In the genomic region with DNA sequence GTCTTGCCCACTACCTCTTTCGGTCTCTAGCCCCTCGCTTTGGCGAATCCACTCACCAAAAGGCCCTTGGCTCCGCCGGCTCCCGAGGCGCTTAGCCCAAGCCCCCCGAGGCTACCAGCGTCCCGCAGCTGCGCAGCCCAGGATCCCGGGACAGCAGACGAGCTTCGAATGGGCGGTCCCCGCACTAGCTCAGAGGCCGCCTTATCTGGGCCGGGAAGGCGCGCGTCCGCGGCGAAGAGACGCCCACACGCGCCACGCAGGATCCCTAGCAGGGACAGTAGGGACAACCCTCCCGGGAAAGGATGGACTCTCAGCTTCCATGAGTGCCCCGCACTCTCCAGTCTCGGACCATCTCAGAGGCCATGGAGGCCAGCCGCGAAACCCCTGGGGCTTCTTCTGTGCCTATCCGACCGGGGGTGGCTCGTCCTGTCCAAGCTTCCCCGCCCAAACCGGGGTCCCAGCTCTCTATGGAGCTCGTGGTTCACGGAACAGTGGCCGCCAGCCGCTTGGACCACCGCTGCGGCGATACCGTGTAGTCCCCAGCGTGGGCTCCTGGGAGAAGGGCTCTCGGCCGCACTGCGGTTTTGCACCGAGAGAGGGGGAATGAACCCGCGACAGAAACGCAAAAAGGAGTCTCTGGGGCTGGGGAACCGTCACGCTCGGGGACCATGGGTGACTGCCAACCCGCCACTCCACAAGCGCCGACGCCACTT, we compare ENCODE assay signal across 8 mouse cellular contexts. TPM values are rescaled to one million over a fixed set of nuclear protein-coding genes. Genes with fewer than 3 reads are reported as not detected.
DNase-seq lines count a peak whose midpoint lies in the region; ATAC-seq and TF ChIP-seq lines count a peak whose summit lies in the region.

No protein-coding gene starts in this region.

- TF ChIP-seq EP300 in lung, postnatal 0 days (IDR thresholded peaks at IDR 0.05): no peak

- no peak overlapping the region for H3K27ac ChIP-seq in bone marrow macrophage, adult 2 months (ENCODE audit: insufficient read depth, low read depth, low read length)
- H3K27ac ChIP-seq in embryonic fibroblast, embryonic 13.5 days (ENCODE audit: insufficient read depth, low read length): no peak overlapping the region
- H3K27ac ChIP-seq in heart, embryonic 16.5 days (ENCODE audit: low read length): no peak overlapping the region
- H3K27ac ChIP-seq in lung, postnatal 0 days (ENCODE audit: low read length): peak overlapping the region; percentile 76

- TF ChIP-seq POLR2A in bone marrow macrophage, adult 2 months (IDR thresholded peaks at IDR 0.05; ENCODE audit: borderline replicate concordance, low read depth, low read length): no peak
- TF ChIP-seq POLR2A in embryonic fibroblast, embryonic 13.5 days (IDR thresholded peaks at IDR 0.05; ENCODE audit: low read depth, low read length): peak; percentile 58

- peak overlapping the region; percentile 48 for H3K4me3 ChIP-seq in bone marrow macrophage, adult 2 months (ENCODE audit: insufficient read depth, low read length)
- peak overlapping the region; percentile 69 for H3K4me3 ChIP-seq in embryonic fibroblast, embryonic 13.5 days (ENCODE audit: insufficient read depth, low read length)
- peak overlapping the region; percentile 75 for H3K4me3 ChIP-seq in heart, embryonic 16.5 days (ENCODE audit: low read length)
- peak overlapping the region; percentile 63 for H3K4me3 ChIP-seq in lung, postnatal 0 days (ENCODE audit: low read depth, low read length)

- H3K27me3 ChIP-seq in heart, embryonic 16.5 days (ENCODE audit: control insufficient read depth, insufficient read depth, low read length): peaks cover 33% of the 10 kb centered on the region
- H3K27me3 ChIP-seq in lung, postnatal 0 days (replicated peaks; ENCODE audit: insufficient read depth, low read length): 0 out of 2 replicates have a peak, but pooled peaks cover 6% of the 10 kb centered on the region

- H3K4me2 ChIP-seq in heart, embryonic 16.5 days (ENCODE audit: low read depth, low read length): peak overlapping the region; percentile 100
- H3K4me2 ChIP-seq in lung, postnatal 0 days (replicated peaks; ENCODE audit: low read depth, low read length): peak overlapping the region; percentile 96

- peaks cover 5% of the 10 kb centered on the region; the same call in 1 of the 2 replicates for H3K4me1 ChIP-seq in bone marrow macrophage, adult 2 months (ENCODE audit: control insufficient read depth, insufficient read depth, low read length)
- H3K4me1 ChIP-seq in embryonic fibroblast, embryonic 13.5 days (ENCODE audit: control insufficient read depth, insufficient read depth, low read length): 0 out of 2 replicates have a peak, but pooled peaks cover 4% of the 10 kb centered on the region
- H3K4me1 ChIP-seq in heart, embryonic 16.5 days (ENCODE audit: control insufficient read depth, insufficient read depth, low read length): peaks cover 11% of the 10 kb centered on the region
- H3K4me1 ChIP-seq in lung, postnatal 0 days (ENCODE audit: insufficient read depth, low read depth, low read length): 0 out of 2 replicates have a peak, but pooled peaks cover 4% of the 10 kb centered on the region

- DNase-seq in ES-CJ7 (ENCODE audit: low read depth, low spot score): peak; percentile 9
- DNase-seq in kidney, postnatal 25 days: peak; percentile 57 to 73
- DNase-seq in lung, postnatal 0 days (ENCODE audit: low spot score): peak; percentile 77
- DNase-seq in retina, embryonic 14.5 days (ENCODE audit: low spot score): peak; percentile 57
- DNase-seq in yolk sac, embryonic 10.5 days (ENCODE audit: low spot score): peak; percentile 44

- H3K36me3 ChIP-seq in heart, embryonic 16.5 days (ENCODE audit: control insufficient read depth, insufficient read depth): no peaks in the 10 kb centered on the region
- H3K36me3 ChIP-seq in lung, postnatal 0 days (ENCODE audit: insufficient read depth, low read length): no peaks in the 10 kb centered on the region

- no peak for TF ChIP-seq CTCF in bone marrow macrophage, adult 2 months (IDR thresholded peaks at IDR 0.05; ENCODE audit: low read depth, low read length)
- TF ChIP-seq CTCF in embryonic fibroblast, embryonic 13.5 days (IDR thresholded peaks at IDR 0.05; ENCODE audit: borderline replicate concordance, insufficient read depth, low read length): no peak
- no peak for TF ChIP-seq CTCF in lung, postnatal 0 days (IDR thresholded peaks at IDR 0.05)

- peak overlapping the region; percentile 75 for H3K9ac ChIP-seq in heart, embryonic 16.5 days (ENCODE audit: low read length)
- H3K9ac ChIP-seq in lung, postnatal 0 days (replicated peaks; ENCODE audit: low read depth): peak overlapping the region; percentile 39

- under 1% methylated on average over 61 of the region's 61 CpGs for WGBS in heart, embryonic 16.5 days
- 2% methylated on average over 60 of the region's 61 CpGs for WGBS in lung, postnatal 0 days

- peak; percentile 56 for ATAC-seq in heart, embryonic 16.5 days (replicated peaks; ENCODE audit: extremely low read depth, insufficient read depth, low FRiP score)
- peak; percentile 45 for ATAC-seq in lung, postnatal 0 days

- H3K9me3 ChIP-seq in heart, embryonic 16.5 days (replicated peaks; ENCODE audit: control insufficient read depth, low read length): no peaks in the 10 kb centered on the region
- no peaks in the 10 kb centered on the region for H3K9me3 ChIP-seq in lung, postnatal 0 days (ENCODE audit: low read length)

RNA-seq across cellular contexts. Expression of a gene that starts 0.8 kb away (rescaled TPM):
- polyA plus RNA-seq in bone marrow macrophage, adult 2 months (2012; ENCODE audit: insufficient read depth, insufficient read length, missing spikeins): 0.46 and 1.5 TPM in 2 replicates
- 9.7 and 13.2 TPM in 2 replicates for polyA plus RNA-seq in embryonic fibroblast, embryonic 13.5 days (2011; ENCODE audit: insufficient read length, low read depth, missing spikeins)
- 1.7 and 2.0 TPM in 2 replicates for polyA plus RNA-seq in heart, embryonic 16.5 days (2015; fragmentation: Nextera tagmentation; extraction: Ambion mirVana)
- 15.5 and 16.7 TPM in 2 replicates for polyA plus RNA-seq in lung, postnatal 0 days (2015; fragmentation: Nextera tagmentation; extraction: Ambion mirVana)

Comparison
In these comparisons a context has a peak if more than half of its experiments do, and no peak if none do; other contexts are left out.
1. DNase-seq: peak in every context shown above with its lines; median percentile 77 in lung, postnatal 0 days; 65 in kidney, postnatal 25 days; 57 in retina, embryonic 14.5 days; 44 in yolk sac, embryonic 10.5 days; 9 in ES-CJ7.